ENCODE assay signal across 18 mouse cellular contexts in the genomic region with DNA sequence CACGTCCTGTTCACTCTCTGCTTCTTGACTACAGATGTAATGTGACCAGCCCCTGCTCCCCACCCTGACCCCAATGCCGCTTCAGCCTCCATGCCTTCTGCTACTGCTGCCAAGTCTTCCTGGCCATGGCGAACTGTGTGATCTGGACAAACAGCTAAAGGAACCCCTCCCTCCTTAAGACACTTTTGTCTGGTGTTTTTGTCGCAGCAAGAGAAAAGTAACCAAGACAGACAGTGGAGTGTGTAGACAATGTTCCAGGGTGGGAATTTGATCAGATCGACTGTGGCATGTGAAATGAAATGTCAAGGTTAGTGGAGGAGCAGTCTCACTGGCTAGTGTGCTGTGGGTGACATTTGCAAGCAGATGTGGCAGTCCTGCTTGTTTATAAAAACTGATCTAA.
"Had no signal": no experiment of that assay in that cellular context is flagged by ENCODE, and none has a peak within 500 bp of the region (broad histone marks: within the 10 kb centered on the region; RNA-seq: fewer than 3 reads in every experiment).

No protein-coding gene starts in this region.

- DNase-seq: lung, adult 18-20 months; lung, embryonic 14.5 days; lung, postnatal 14 days; lung, postnatal 36 days; right cerebral cortex, postnatal 14 days; thymus, adult 2 months; thymus, postnatal 36 days had no signal

- ATAC-seq: midbrain, embryonic 13.5 days; midbrain, embryonic 16.5 days had no signal

- H3K27me3 ChIP-seq: megakaryocyte, embryonic 14.5 days; midbrain, embryonic 13.5 days; neural tube, embryonic 13.5 days; neural tube, embryonic 15.5 days; stomach, embryonic 15.5 days had no signal

- H3K27ac ChIP-seq: liver, embryonic 14.5 days; macrophage; midbrain, embryonic 13.5 days; neural tube, embryonic 13.5 days; neural tube, embryonic 15.5 days; stomach, embryonic 15.5 days; stomach, postnatal 0 days had no signal

- H3K4me2 ChIP-seq: lung, embryonic 14.5 days; midbrain, embryonic 11.5 days; midbrain, embryonic 13.5 days; neural tube, embryonic 13.5 days; neural tube, embryonic 15.5 days; stomach, embryonic 15.5 days had no signal

- H3K9ac ChIP-seq: liver, embryonic 14.5 days; lung, embryonic 14.5 days; midbrain, embryonic 13.5 days; neural tube, embryonic 13.5 days; neural tube, embryonic 15.5 days; stomach, embryonic 15.5 days had no signal

- H3K4me1 ChIP-seq: megakaryocyte, embryonic 14.5 days; midbrain, embryonic 13.5 days; neural tube, embryonic 13.5 days; neural tube, embryonic 15.5 days; stomach, embryonic 15.5 days had no signal

- H3K9me3 ChIP-seq: midbrain, embryonic 13.5 days; neural tube, embryonic 13.5 days; neural tube, embryonic 15.5 days; stomach, embryonic 15.5 days had no signal

- H3K36me3 ChIP-seq: midbrain, embryonic 13.5 days; neural tube, embryonic 13.5 days; neural tube, embryonic 15.5 days; stomach, embryonic 15.5 days had no signal

- H3K4me3 ChIP-seq: megakaryocyte, embryonic 14.5 days; midbrain, embryonic 13.5 days; myocyte; neural tube, embryonic 13.5 days; neural tube, embryonic 15.5 days; stomach, embryonic 15.5 days had no signal
